In genomic region chr8:57939177-57939855, GRCm38 (mm10) we compare ENCODE assay signal across 8 mouse cellular contexts.
DNase-seq lines count a peak whose midpoint lies in the region; ATAC-seq and TF ChIP-seq lines count a peak whose summit lies in the region.

No protein-coding gene starts in this region.

- H3K4me2 ChIP-seq in midbrain, embryonic 12.5 days (replicated peaks), result no peak overlapping the region

- TF ChIP-seq CTCF in gastrocnemius, adult 2 months (IDR thresholded peaks at IDR 0.05), result peak; percentile 84
- TF ChIP-seq CTCF in left cerebral cortex, adult 2 months (IDR thresholded peaks at IDR 0.05), result peak; percentile 90

- H3K36me3 ChIP-seq in midbrain, embryonic 12.5 days, result no peaks in the 10 kb centered on the region
- no peaks in the 10 kb centered on the region for H3K36me3 ChIP-seq in splenic B cell, adult 2 months (ENCODE audit: control insufficient read depth, insufficient read depth, low read length, poor library complexity, severe bottlenecking)

- H3K27ac ChIP-seq in gastrocnemius, adult 2 months, result no peak overlapping the region
- no peak overlapping the region for H3K27ac ChIP-seq in left cerebral cortex, adult 2 months
- no peak overlapping the region for H3K27ac ChIP-seq in midbrain, embryonic 12.5 days (replicated peaks)

- intact Hi-C loops in gastrocnemius, adult 2 months (cut with DNase I), result no loop called here
- intact Hi-C loops in left cerebral cortex, adult 2 months (cut with DNase I), result loop anchor here (2.0 kb wide), 1 partner anchor 629 kb away; no protein-coding TSS in a partner anchor

- WGBS in midbrain, embryonic 12.5 days, result 23% methylated on average over 8 of the region's 8 CpGs

- peak overlapping the region; percentile 61 for H3K4me3 ChIP-seq in gastrocnemius, adult 2 months
- H3K4me3 ChIP-seq in left cerebral cortex, adult 2 months, result peak overlapping the region; percentile 24; the same call in 1 of the 2 replicates
- no peak overlapping the region for H3K4me3 ChIP-seq in midbrain, embryonic 12.5 days

- no peaks in the 10 kb centered on the region for H3K9me3 ChIP-seq in midbrain, embryonic 12.5 days

- H3K4me1 ChIP-seq in midbrain, embryonic 12.5 days, result no peaks in the 10 kb centered on the region

- H3K27me3 ChIP-seq in midbrain, embryonic 12.5 days, result peaks cover 5% of the 10 kb centered on the region; the same call in 1 of the 2 replicates
- no peaks in the 10 kb centered on the region for H3K27me3 ChIP-seq in splenic B cell, adult 2 months (ENCODE audit: control insufficient read depth, insufficient read depth, low read length, poor library complexity, severe bottlenecking)

- no peak overlapping the region for H3K9ac ChIP-seq in midbrain, embryonic 12.5 days (replicated peaks)

- peak; percentile 48 for DNase-seq in gastrocnemius, adult 2 months
- no peak for DNase-seq in gastrocnemius, postnatal 25 days
- peak; percentile 70 to 84 for DNase-seq in cerebellum, adult 18-20 months
- DNase-seq in induced T-regulatory cell, adult 2 months (ENCODE audit: low read depth), result peak; percentile 36
- DNase-seq in left cerebral cortex, adult 2 months (ENCODE audit: extremely low spot score in 1 of 2, low spot score in 2 of 2), result peak; percentile 62 to 65
- peak; percentile 3 for DNase-seq in splenic B cell, adult 2 months (ENCODE audit: low read depth, low spot score)

- peak; percentile 61 for ATAC-seq in frontal cortex, adult (ENCODE audit: low TSS enrichment)
- ATAC-seq in midbrain, embryonic 12.5 days (ENCODE audit: low FRiP score, low read depth), result peak; percentile 64
